Mouse (Mus musculus) lung, adult 2 months (tissue): Measurements from ENCODE around the gene Slc12a5.

Experiments used
- CTCF ChIP-seq: fragments of 200-500 bp; IDR thresholded peaks from 2 replicates; pipeline ENCODE4 v1.5.1; 2011; ENCODE audit warnings: mild to moderate bottlenecking, low read length, control low read depth; ENCODE audit not compliant: insufficient read depth
- POLR2A ChIP-seq: fragments of 200-500 bp; IDR thresholded peaks from 2 replicates; pipeline ENCODE4 v1.6.1; 2011; ENCODE audit warnings: low read depth, mild to moderate bottlenecking, control low read depth, low read length, borderline replicate concordance; ENCODE audit errors: extremely low read depth

DNA sequence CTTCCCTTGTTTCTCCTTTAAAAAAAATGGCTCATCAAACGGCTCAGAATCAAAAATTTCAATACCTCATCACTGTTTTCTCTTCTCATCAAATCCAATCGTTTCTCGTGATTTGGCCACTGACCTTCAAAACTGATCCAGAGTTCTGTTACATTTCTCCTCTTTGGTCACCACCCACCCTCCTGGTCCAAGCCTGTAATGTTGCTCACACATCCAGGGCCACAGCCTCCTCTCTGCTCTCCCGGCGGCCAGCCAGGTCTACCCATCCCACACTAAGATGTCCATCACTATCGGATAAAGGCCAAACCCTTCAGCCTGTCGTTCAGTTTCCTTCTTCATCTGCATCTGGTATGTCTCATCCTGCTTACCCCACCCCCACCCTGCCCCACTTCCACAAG lies 1.6 kb downstream of the Slc12a5 start:
- TF ChIP-seq CTCF: no peak
- no peak for TF ChIP-seq POLR2A
